Mouse (Mus musculus) midbrain, embryonic 16.5 days (tissue): Measurements from ENCODE around the gene Chst8. TPM values are rescaled to one million over a fixed set of nuclear protein-coding genes. Genes with fewer than 3 reads are reported as not detected.
A peak's percentile ranks its signal among the peaks of the same experiment; 100 is the strongest.

Experiments used
- ATAC-seq: fragments of 200-750 bp; cut with Nextera tagmentation; 2 replicates; pipeline ENCODE4 v1.8.0; 2017; ENCODE audit warnings: moderate TSS enrichment
- H3K27ac ChIP-seq: fragments of 300-500 bp; sonication (generic); 2 replicates; pipeline ENCODE4 v1.5.1; 2014; ENCODE audit warnings: mild to moderate bottlenecking, low read length, mixed read lengths
- H3K27me3 ChIP-seq: fragments of 300-500 bp; sonication (generic); 2 replicates; pipeline ENCODE4 v1.6.1; 2014; ENCODE audit warnings: low read depth, low read length, mixed read lengths; ENCODE audit not compliant: control insufficient read depth, insufficient read depth
- H3K36me3 ChIP-seq: fragments of 300-500 bp; sonication (generic); 2 replicates; pipeline ENCODE4 v1.6.1; 2014; ENCODE audit warnings: mild to moderate bottlenecking, low read length, moderate library complexity, mixed read lengths; ENCODE audit not compliant: control insufficient read depth, insufficient read depth
- H3K4me1 ChIP-seq: fragments of 300-500 bp; sonication (generic); 2 replicates; pipeline ENCODE4 v1.6.1; 2014; ENCODE audit warnings: mild to moderate bottlenecking, low read length, mixed read lengths; ENCODE audit not compliant: control insufficient read depth, insufficient read depth
- H3K4me2 ChIP-seq: fragments of 300-500 bp; sonication (generic); 2 replicates; pipeline ENCODE4 v1.6.1; 2014; ENCODE audit warnings: mild to moderate bottlenecking, low read length, mixed read lengths
- H3K4me3 ChIP-seq: fragments of 300-500 bp; sonication (generic); 2 replicates; pipeline ENCODE4 v1.5.1; 2014; ENCODE audit warnings: low read depth, mild to moderate bottlenecking, low read length, moderate library complexity, mixed read lengths
- H3K9ac ChIP-seq: fragments of 300-500 bp; sonication (generic); 2 replicates; pipeline ENCODE4 v1.6.1; 2014; ENCODE audit warnings: low read depth, low read length, mixed read lengths
- H3K9me3 ChIP-seq: fragments of 300-500 bp; sonication (generic); replicated peaks from 2 replicates; pipeline ENCODE4 v1.6.1; 2014; ENCODE audit warnings: mild to moderate bottlenecking, low read length, mixed read lengths; ENCODE audit not compliant: control insufficient read depth, poor library complexity, severe bottlenecking
- WGBS: fragments of 180-500 bp; shearing (Covaris S2); extraction: QIAGEN DNeasy Blood & Tissue Kit; methylation state at CpG from one replicate; pipeline ENCODE4 v1.1.7; 2014; 5-methylcytosine and 5-hydroxymethylcytosine counted together
- polyA plus RNA-seq: library from polyadenylated mRNA; unstranded; fragments of >200 nt; fragmentation: Nextera tagmentation; extraction: Ambion mirVana; gene quantifications from 2 replicates; pipeline ENCODE4 v1.2.1, GENCODE M21; 2015

Chst8 gene
- polyA plus RNA-seq, 1 experiment from 2014 or later = 12.7 TPM

DNA sequence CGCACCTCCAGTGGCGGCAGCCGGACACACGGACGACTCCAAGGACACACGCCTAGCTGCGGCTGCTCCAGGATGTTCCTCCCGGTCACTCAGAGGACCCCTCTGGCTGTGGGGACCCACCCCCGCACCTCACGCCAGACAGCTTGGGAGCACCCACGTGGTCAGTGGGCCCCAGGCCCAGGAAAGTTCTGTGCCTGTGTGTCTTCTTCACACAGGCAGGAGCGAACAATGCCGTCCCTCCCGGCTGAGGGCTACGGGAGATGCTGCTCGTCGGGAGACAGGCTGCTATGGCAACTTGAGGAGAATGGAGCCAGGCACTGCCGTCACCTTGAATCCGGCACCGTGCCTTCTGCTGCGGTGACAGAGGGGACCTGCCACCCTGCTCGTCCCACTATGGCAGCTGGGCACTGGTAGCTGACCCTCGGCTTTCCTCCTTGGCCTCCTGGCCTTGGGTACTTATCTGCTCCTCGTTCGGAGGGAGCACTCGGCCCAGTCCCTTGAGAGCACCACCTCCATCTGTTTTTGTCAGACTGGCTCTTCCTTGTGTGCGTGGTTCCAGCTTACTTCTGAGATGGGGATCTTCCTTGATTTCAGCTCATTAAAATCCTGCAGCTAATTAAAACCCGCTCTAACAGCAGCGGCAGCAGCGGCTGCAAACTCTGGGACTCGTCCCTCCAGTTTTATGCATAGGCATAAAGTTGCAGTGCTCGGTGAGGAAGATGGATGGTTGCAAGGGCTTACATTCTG is 59.2 kb downstream of the Chst8 start:
- peak overlapping the region; percentile 37 for H3K4me2 ChIP-seq
- peak; percentile 64; the same call in 1 of the 2 replicates for ATAC-seq
- no peak overlapping the region for H3K9ac ChIP-seq
- 46% methylated on average over 32 of the region's 32 CpGs for WGBS
- H3K27ac ChIP-seq = peak overlapping the region; percentile 43
- peaks cover 19% of the 10 kb centered on the region for H3K4me1 ChIP-seq
- H3K36me3 ChIP-seq = no peaks in the 10 kb centered on the region
- H3K9me3 ChIP-seq = no peaks in the 10 kb centered on the region
- H3K4me3 ChIP-seq = no peak overlapping the region
- H3K27me3 ChIP-seq = no peaks in the 10 kb centered on the region; the same call in 1 of the 2 replicates

DNA sequence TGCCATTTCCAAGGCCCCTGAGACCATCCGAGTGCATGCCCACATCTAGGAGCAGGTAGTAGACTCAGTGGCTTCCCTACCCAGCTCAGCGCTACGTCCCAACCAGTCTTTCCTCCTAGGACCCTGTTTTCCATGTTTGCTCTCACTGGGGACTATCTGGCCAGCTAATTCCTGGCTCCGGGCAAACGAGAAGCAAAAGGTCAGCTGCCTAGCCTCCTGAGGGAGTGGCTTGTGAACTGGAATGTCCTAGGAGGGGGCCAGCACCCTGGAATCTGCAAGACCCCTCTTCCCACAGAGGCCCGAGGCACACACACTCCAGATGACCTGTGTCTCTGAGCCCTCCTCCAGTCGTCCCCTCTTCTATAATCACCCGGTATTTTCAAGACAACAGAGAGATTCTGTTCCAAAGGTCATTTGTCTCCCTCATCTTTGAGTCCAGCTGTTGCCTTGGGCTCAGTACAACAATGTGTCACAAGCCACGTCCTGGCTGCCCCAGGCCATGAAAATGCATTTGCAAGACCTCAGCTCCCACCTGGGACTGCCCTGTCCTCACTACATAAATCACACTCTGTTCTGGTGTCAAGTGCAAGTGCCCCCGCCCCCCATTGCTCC is 60.3 kb downstream of the Chst8 start:
- 47% methylated on average over 10 of the region's 10 CpGs for WGBS
- no peaks in the 10 kb centered on the region for H3K36me3 ChIP-seq
- no peak overlapping the region for H3K9ac ChIP-seq
- no peak for ATAC-seq
- no peak overlapping the region for H3K27ac ChIP-seq
- H3K4me3 ChIP-seq = no peak overlapping the region
- no peaks in the 10 kb centered on the region; the same call in 1 of the 2 replicates for H3K27me3 ChIP-seq
- peaks cover 16% of the 10 kb centered on the region for H3K4me1 ChIP-seq
- H3K4me2 ChIP-seq = no peak overlapping the region
- H3K9me3 ChIP-seq = no peaks in the 10 kb centered on the region

DNA sequence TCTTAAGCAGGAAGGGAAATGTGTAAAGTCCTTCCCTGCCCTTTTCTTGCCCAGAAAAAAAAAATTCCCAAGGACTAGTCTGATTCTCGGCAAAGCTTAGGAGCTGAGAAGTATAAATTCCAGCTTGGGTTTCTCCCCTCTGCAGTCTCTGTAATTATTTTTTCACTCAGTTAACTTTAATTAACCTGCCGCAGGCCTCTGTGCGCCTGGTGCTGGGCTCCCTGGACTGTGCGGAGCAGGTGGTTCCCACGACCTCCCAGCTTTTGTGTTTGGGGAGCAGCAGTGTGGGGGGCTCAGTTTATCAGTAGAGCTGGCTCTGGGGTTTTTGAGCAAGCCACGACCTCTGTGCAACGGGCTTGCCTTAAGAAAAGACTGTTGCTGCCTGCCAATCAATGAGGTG is 62.2 kb downstream of the Chst8 start:
- no peaks in the 10 kb centered on the region for H3K36me3 ChIP-seq
- no peak for ATAC-seq
- H3K27me3 ChIP-seq = no peaks in the 10 kb centered on the region; the same call in 1 of the 2 replicates
- H3K9ac ChIP-seq = no peak overlapping the region
- H3K9me3 ChIP-seq = no peaks in the 10 kb centered on the region
- H3K27ac ChIP-seq = no peak overlapping the region
- 43% methylated on average over 7 of the region's 7 CpGs for WGBS
- H3K4me2 ChIP-seq = no peak overlapping the region
- H3K4me3 ChIP-seq = no peak overlapping the region
- peaks cover 22% of the 10 kb centered on the region for H3K4me1 ChIP-seq

DNA sequence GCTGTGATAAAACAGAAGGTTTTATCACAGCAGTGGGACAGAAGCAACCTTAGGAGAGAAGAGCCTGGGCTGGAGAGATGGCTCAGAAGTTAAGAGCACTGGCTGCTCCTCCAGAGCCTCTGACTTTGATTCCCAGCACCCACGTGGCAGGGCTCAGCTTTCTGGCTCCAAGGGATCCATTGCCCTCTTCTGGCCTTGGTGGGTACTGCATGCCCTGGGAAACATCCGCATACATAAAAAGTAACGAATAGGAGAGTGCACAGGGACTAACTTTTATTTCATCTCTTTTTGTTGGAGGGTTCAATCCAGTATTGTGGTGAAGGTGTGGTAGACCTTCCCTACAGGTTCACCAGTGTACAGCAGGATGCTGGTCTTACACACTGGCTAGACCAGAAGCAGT is 62.8 kb downstream of the Chst8 start:
- ATAC-seq = no peak
- H3K27ac ChIP-seq = no peak overlapping the region
- H3K4me1 ChIP-seq = peaks cover 22% of the 10 kb centered on the region
- no peak overlapping the region for H3K9ac ChIP-seq
- no peaks in the 10 kb centered on the region for H3K36me3 ChIP-seq
- no peaks in the 10 kb centered on the region for H3K9me3 ChIP-seq
- 29% methylated on average over 3 of the region's 3 CpGs for WGBS
- no peak overlapping the region for H3K4me2 ChIP-seq
- H3K4me3 ChIP-seq = no peak overlapping the region
- no peaks in the 10 kb centered on the region; the same call in 1 of the 2 replicates for H3K27me3 ChIP-seq

DNA sequence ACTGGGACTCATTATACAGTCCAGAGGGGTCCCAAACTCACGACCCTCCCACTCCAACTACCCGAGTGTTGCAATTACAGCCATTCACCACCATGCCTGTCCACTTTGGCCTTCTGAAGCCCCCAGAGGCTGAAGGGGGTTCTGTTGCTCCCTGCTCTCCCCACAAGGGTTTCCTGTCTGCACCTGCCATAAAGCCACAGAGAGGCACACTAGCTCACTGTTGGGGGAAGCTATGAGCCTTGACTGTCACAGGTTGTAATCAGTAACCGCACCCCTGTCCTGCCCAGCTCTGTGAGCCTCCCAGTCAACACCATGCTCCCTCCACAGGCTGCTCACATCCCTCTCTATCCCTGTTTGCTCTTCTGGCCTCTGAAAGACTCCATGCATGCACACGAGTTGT is 64.0 kb downstream of the Chst8 start:
- Histone ChIP-seq H3K27ac (no peak overlapping the region), H3K9ac (no peak overlapping the region), H3K9me3 (no peaks in the 10 kb centered on the region), H3K4me1 (peaks cover 19% of the 10 kb centered on the region), H3K4me3 (no peak overlapping the region), H3K36me3 (no peaks in the 10 kb centered on the region), H3K4me2 (no peak overlapping the region), H3K27me3 (no peaks in the 10 kb centered on the region; the same call in 1 of the 2 replicates)
- ATAC-seq = no peak
- WGBS = 78% methylated on average over 4 of the region's 4 CpGs

DNA sequence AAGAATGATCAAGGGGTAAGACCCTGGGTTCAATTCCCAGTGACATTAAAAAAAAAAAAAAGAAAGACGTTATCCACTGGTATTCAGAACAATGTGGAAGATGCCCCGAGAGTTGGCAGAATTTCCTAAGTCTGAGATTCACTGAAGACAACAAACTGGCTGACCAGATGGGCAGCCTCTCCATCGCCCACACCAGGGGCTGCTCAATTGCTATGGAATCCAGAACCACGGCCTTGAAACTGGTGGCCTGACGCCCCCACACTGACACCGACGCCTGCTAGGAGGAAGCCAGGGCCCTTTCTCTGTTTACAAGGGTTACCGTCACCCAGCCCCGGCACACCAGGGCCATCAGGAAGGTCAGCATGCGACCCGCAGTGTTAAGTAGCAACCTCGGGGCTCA is 64.8 kb downstream of the Chst8 start:
- Histone ChIP-seq H3K27ac (no peak overlapping the region), H3K9ac (no peak overlapping the region), H3K27me3 (no peaks in the 10 kb centered on the region; the same call in 1 of the 2 replicates), H3K4me2 (no peak overlapping the region), H3K4me3 (no peak overlapping the region), H3K4me1 (peaks cover 13% of the 10 kb centered on the region), H3K9me3 (no peaks in the 10 kb centered on the region), H3K36me3 (no peaks in the 10 kb centered on the region)
- WGBS = 84% methylated on average over 12 of the region's 12 CpGs
- no peak for ATAC-seq

DNA sequence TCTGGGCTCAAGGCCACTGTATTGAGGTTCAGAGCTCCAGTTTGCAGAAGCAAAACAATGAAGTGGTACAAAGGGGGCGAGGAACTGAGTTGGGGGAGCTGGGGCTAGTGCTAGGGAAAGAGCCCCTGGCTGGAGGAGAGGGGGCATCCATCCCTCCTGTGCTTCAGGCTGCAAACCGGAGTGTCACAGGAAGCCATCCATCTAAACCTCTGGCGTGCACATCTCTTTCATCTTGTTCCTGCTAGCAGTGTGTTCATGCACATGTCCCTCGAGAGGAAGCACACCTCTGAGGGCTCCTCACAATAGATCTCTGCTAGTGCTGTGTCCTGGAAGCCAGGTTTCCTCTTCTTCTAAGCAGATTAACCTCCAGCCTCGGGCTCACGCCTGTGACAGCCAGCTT is 65.9 kb downstream of the Chst8 start:
- Histone ChIP-seq H3K36me3 (no peaks in the 10 kb centered on the region), H3K4me3 (no peak overlapping the region), H3K27ac (no peak overlapping the region), H3K27me3 (no peaks in the 10 kb centered on the region; the same call in 1 of the 2 replicates), H3K4me1 (peaks cover 7% of the 10 kb centered on the region), H3K9ac (0 out of 2 replicates have a peak overlapping the region, but pooled peaks have one; percentile 2), H3K9me3 (no peaks in the 10 kb centered on the region), H3K4me2 (no peak overlapping the region)
- WGBS = 32% methylated on average over 6 of the region's 6 CpGs
- ATAC-seq = no peak

DNA sequence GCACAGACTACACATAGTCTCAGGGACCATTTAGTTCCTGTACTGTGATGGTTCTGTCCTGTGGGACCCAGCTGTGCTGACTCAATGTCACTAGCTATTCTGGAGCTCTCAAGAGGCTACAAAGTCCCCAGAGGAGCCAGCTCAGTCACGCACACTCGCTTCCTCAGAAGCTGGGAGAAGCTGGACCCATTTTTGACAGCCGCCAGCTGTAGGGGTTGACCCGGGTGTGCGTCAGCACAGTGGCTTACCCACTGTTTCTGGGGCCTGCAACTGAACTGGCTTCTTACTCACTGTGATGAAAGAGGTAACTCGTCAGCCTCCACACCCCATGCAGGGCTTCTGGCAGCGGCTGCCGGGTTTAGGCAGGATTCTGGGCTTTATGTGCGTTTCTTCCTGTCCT is 66.3 kb downstream of the Chst8 start:
- Histone ChIP-seq H3K4me2 (no peak overlapping the region), H3K27me3 (no peaks in the 10 kb centered on the region; the same call in 1 of the 2 replicates), H3K9me3 (no peaks in the 10 kb centered on the region), H3K27ac (no peak overlapping the region), H3K4me1 (peaks cover 7% of the 10 kb centered on the region), H3K36me3 (no peaks in the 10 kb centered on the region), H3K9ac (0 out of 2 replicates have a peak overlapping the region, but pooled peaks have one; percentile 2), H3K4me3 (no peak overlapping the region)
- ATAC-seq = peak; percentile 32
- 38% methylated on average over 9 of the region's 9 CpGs for WGBS

DNA sequence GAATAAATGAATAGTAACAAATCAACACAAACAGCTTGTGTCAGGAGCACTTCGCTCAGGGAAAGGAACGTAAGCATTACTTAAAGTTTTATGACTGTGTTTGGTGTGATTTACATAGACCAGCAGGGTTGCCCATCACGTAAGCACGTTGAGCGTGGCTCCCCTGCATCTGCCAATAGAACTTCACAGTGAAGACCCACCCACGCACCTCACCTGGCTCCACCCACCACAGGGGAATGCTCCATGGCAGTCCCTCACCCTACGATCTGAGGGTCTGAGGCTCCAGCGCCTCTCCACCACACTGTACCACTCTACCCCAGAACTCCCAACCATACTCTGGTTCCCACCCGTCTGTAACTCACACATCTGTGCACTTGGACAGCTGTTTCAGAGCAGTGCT is 67.1 kb downstream of the Chst8 start:
- Histone ChIP-seq H3K4me3 (no peak overlapping the region), H3K9me3 (no peaks in the 10 kb centered on the region), H3K9ac (no peak overlapping the region), H3K36me3 (no peaks in the 10 kb centered on the region), H3K27me3 (no peaks in the 10 kb centered on the region; the same call in 1 of the 2 replicates), H3K4me1 (peaks cover 7% of the 10 kb centered on the region), H3K4me2 (no peak overlapping the region), H3K27ac (no peak overlapping the region)
- peak; percentile 33; the same call in 1 of the 2 replicates for ATAC-seq
- 75% methylated on average over 9 of the region's 9 CpGs for WGBS
